Mouse (Mus musculus) adipocyte (in vitro differentiated cells): ENCODE results near the gene Kl.
A peak's percentile ranks its signal among the peaks of the same experiment; 100 is the strongest.

Experiments used
- DNase-seq: peaks from one replicate; pipeline ENCODE4 v3.0.0-alpha.2; 2016; ENCODE audit warnings: low spot score

The Kl gene

GRCm38 (mm10) chr5:150952328-150952668 lies at the start of gene Kl:
TSS of gene Kl (plus strand) at chr5:150952607.
- no peak for DNase-seq

DNA sequence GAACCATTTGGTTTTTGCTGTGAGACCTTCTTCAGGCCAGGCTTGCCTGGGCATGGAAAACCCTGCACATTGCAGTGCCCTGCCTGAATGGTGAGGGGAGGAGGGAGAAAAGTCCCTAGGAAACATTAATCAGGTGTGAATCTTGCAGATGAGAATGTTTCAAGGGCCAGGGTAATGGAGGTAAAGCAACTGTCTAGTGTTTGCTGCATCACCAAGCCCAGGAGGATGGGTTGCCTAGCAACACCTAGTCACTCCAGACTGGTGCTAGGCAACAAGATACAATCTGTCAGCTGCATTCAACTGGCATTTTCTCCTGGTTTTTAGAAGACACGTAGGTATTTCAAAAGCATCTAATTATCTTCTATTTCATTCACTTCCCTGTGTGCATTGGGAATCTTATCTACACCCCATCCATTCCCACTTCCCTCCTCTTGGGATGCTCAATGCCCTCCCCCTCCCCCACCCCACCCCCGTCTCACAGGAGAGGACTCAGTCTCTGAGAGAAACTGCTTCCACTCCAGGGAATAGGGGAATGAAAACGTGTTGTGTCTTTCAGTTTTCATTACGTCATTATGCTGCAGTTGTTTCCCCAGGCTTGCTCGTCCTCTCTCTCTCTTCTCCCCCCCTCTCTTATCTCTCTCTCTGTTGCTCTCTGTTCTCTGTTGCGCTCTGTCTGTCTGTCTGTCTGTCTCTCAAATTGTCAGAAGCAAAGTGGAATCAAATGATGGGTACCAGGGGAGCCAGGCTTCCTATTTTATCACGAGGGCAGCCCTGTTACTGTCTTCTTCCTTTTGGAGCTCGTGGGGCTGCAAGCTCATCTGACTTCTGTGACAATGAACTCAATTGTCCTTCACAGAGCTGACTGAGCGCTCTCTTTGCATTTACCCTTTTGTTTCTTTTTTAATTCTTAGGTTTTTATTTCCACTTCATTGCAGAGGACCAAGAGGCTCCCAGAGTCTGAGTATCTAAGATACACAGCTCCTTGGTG lies 46.1 kb upstream of the Kl start:
- DNase-seq, result no peak

DNA sequence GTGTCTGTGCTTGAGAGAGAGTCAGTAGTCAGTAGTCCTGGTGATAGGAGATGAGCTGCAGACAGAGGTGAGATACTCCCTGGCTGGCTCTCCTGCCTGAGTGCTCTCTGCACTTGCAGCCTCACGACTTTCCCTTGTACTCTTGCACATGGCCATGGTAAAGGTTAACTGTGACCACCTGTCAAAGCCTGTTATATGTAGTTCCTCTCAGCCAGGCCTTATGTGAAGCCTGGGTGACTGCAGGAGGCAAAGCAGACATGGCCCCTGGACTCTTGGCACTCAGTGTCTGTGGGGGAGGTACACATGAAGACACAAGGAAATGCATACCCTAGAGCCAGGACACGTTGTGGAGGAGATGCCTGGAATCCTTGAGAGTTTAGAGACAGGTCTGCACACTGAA lies 40.3 kb upstream of the Kl start:
- no peak for DNase-seq

DNA sequence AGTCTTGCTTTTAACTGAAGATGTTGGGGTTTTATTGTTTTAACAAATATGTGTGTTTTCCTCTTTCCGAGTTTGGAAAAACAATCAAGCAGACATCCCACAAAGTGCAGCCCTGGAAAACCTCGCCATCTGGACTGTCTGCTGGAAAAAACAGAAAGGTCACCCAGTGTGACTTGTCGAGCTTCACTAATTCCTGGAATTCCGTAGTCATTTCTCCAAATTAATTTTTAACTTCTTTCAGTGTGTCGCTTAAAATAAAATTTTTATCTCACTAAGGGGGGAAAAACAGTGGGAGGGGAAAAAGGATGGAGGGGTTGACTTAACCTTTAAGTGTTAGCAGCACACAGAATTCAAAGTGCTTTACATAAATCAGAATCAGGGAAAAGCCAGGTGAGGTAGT lies 39.8 kb upstream of the Kl start:
- DNase-seq, result no peak

DNA sequence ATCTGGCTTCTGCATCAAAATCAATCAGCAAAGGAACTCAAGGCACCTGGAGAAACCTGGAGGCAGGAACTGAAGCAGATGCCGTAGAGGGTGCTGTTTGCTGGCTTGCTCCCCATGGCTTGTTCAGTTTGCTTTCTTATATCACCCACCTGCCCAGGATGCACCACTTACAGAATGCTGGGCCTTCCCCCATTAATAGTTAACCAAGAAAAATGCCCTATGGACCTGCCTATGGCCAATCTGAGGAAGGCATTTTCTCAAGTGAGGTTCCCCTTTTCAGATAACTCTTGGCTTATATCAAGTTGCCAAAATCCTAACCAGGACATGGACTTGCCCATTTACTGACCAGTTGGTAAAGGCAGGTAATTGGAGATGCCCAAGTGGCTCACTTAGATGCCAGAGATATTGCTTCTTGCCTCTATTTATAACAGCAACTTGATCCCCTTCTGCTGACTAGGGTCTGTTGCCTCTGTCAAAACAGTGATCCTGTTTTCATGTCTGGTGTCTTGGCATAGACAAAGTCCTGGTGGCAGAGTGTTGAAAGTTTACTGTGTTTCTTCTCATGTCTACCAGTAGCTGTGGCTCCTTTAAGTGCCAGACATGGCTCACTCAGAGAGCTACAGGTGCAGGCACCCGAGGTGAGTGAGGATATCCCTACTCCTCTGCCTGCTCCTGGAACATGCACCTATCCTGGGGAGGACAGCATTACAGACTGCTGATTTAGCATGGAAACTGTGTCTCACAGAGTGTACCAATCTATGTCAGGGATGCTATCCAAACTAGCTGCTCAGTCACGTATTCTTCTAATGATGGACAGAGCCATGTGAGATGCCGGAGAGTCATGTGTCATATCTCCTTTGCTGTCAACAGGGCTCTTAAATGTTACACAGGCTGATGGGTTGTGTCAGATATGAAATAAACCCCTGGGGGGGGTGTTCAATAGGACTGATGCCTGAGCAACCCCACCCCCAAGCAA lies 37.0 kb upstream of the Kl start:
- no peak for DNase-seq

DNA sequence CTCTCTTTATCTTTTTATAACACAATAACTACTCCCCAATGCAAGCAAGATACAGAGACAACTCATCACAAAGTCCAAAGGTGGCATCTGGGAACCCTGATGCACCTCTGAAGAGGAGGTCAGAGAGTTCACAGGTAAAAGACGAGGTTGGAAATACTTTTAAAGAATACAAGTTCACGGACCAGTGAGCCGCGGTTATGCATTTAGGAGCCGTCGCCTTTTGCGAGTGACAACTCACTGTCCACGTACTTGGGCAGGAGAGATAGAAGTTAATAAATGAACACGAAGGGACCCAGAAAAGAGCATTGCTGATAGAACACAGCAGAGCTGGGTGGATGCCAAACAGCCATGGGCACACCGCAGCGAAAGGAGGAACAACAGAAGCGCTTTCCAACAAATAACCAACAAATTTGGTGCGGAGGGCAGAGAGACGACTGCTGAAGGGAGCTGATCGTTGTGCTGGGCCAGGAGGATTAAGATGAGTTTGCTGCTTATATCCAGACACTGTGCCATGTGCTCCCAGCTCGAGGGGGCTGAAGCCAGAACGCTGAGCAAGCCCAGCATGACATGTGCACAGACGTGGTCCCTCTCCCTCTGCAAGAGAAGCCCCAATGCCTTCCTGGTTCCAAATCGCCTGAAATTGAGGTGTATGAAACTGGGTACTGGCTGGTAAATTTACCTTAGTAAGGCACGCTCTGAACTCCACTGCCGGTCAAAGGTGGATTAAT lies 35.1 kb upstream of the Kl start:
- DNase-seq, result no peak

- no peak for DNase-seq
Measured at GRCm38 (mm10) chr5:150918599-150918998, 33.8 kb upstream of the Kl start.

- no peak for DNase-seq
Measured at GRCm38 (mm10) chr5:150919269-150919668, 33.1 kb upstream of the Kl start.

GRCm38 (mm10) chr5:150919961-150920360 lies 32.4 kb upstream of the Kl start:
- no peak for DNase-seq

DNA sequence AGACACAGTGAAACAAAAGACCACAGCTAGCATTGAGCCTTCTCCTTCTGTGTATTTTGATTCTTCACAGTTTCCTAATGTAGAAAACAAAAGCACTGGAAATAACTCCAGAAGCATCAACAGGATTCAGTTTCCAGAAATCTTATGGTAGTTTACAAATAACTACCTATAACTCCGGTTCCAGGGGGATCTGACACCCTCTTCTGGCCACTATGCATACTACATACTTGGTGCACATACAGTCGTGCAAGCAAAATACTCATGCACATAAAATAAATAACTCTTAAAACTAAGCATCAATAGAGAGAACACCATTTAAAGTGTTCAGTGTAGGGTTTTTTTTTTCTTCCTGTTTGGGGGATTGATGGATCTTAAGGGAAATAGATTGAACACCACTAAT lies 23.0 kb upstream of the Kl start:
- no peak for DNase-seq

DNA sequence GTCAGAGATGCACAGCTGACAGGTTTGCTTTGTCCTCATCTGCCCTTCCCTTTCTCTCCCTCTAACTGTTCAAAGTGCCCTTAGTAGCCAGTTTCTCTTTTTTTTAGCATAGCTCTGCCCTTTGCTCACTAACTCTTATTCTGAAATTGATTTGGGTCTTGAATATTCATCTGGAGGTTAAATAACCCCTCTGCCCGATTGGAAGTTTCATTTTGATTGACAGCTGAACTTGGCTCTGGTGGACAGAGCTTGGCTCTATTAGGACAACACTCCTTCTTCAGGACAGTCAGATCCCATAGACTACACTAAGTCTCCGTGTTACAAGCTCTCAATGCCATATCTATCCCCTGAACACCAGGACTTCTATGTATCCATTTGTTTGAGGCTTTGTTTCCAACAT lies 19.8 kb upstream of the Kl start:
- DNase-seq, result peak; percentile 12

- no peak for DNase-seq
Measured at GRCm38 (mm10) chr5:150936213-150936612, 16.2 kb upstream of the Kl start.

GRCm38 (mm10) chr5:150936807-150937206 lies 15.6 kb upstream of the Kl start:
- no peak for DNase-seq

DNA sequence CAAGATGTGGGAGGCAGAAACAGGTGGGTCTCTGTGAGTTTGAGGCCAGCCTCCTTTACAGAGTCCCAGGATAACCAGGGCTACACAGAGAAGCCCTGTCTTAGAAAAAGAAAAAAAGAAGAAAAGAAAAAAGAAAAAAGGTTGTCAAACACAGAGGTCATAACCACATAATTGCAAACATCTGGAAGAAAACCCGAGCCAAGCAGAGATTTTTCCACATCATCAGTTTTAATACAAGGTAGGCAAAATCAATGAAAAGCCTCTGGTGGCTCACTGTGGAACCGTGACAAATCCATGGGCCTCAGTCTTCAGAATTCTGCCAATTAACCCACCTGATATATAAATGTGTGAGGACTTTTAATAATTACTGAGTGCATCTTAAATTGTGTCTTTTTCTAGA lies 14.9 kb upstream of the Kl start:
- DNase-seq, result peak; percentile 13

DNA sequence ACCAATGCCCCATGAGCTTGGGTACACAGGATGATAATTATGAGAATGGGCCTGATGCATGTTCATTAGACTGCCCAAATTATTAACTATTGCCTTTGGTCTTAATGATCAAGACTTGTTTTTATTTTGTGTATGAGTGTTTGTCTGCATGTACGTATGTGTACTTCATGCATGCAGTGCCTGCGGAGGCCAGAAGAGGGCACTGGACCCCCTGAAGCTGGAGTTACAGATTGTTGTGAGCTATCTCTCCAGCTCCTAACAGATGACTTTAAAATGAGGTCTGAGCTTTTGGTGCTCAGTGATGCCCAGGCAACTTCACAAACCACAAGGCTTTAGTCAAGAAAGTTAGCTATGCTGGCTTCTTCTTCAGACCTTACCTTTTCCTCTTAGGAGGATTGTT lies 6.8 kb upstream of the Kl start:
- DNase-seq, result no peak

DNA sequence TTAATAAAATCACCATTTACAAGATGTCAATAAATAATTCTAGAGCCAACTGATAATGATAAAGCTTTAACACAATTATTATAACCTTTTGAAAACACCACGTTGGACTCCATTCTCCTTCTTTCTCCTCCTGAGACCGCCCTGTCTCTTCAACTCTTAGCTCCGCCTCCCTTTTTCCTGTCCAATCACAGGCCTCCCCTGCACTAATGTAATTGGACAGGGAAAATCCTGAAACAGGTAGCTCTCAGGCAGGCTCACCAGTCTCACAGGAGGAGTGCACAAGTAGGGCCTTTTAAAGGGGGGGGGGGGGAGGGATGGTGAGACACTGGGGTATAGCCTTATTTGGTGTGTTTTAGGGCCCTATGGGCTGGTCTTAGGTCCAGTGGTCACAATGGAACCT lies 3.3 kb upstream of the Kl start:
- no peak for DNase-seq

GRCm38 (mm10) chr5:150951325-150951724 lies 1.1 kb upstream of the Kl start:
- DNase-seq, result no peak

DNA sequence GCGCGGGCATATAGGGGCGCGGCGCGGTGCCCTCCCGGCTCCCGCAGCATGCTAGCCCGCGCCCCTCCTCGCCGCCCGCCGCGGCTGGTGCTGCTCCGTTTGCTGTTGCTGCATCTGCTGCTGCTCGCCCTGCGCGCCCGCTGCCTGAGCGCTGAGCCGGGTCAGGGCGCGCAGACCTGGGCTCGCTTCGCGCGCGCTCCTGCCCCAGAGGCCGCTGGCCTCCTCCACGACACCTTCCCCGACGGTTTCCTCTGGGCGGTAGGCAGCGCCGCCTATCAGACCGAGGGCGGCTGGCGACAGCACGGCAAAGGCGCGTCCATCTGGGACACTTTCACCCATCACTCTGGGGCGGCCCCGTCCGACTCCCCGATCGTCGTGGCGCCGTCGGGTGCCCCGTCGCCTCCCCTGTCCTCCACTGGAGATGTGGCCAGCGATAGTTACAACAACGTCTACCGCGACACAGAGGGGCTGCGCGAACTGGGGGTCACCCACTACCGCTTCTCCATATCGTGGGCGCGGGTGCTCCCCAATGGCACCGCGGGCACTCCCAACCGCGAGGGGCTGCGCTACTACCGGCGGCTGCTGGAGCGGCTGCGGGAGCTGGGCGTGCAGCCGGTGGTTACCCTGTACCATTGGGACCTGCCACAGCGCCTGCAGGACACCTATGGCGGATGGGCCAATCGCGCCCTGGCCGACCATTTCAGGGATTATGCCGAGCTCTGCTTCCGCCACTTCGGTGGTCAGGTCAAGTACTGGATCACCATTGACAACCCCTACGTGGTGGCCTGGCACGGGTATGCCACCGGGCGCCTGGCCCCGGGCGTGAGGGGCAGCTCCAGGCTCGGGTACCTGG lies 488 bp downstream of the Kl start:
- no peak for DNase-seq

DNA sequence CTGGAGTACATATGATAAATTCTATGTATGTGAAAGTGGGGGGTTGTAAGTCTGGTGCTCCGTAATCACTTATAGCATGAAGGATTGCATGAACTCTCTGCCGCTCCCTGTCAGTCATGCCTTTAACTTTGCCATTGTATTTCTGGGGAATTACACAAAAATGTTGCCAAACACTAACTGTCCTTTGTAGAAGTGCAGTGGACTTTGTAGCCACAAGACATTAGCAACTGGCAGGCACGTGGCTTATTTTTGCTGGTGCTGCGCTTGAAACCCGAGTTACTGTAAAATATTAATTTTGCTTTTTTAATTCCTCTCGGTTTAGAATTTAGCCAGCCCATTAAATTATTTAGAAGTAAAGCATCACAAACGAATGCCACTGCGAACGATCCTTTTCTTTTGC lies 2.4 kb downstream of the Kl start:
- DNase-seq, result no peak

DNA sequence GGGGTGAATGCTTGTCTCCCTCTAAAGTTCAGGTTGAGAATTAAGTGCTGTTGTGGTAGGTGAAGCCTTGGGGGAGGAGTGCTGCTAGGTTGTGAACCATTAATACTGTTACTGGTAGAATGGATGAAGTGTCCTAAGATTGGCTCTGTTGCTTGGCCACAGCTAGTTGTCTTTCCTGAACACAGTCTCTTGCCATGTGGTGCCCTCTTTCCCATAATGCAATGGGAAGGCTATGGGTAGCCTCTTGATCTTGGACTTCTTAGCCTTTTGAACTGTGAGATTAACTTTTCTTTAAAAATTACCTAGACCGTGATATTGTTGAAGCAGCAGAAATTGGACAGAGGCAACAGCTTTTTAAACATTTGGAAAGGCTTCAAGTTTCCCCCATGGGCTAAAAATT lies 7.5 kb downstream of the Kl start:
- no peak for DNase-seq

- DNase-seq, result no peak
Measured at GRCm38 (mm10) chr5:150961615-150962014, 9.2 kb downstream of the Kl start.
